Mouse (Mus musculus) forebrain, embryonic 10.5 days (tissue): ENCODE data around the gene Eya3. TPM values are rescaled to one million over a fixed set of nuclear protein-coding genes. Genes with fewer than 3 reads are reported as not detected.
"Not testable (repeated sequence)": the region's sequence is repeated elsewhere in the genome, so short reads cannot be mapped to it uniquely, and the experiment has no call there.

ENCODE experiments used
- DNase-seq: peaks from one replicate; pipeline ENCODE4 v3.0.0-alpha.2; 2017; ENCODE audit warnings: low spot score; ENCODE audit errors: extremely low spot score
- H3K27ac ChIP-seq: fragments of 300-500 bp; sonication (generic); 2 replicates; pipeline ENCODE4 v1.5.1; 2016; ENCODE audit warnings: mild to moderate bottlenecking
- H3K27me3 ChIP-seq: fragments of 300-500 bp; sonication (generic); 2 replicates; pipeline ENCODE4 v1.6.1; 2016; ENCODE audit warnings: mild to moderate bottlenecking; ENCODE audit not compliant: poor library complexity, severe bottlenecking
- H3K36me3 ChIP-seq: fragments of 300-500 bp; sonication (generic); replicated peaks from 2 replicates; pipeline ENCODE4 v1.6.1; 2016; ENCODE audit warnings: mild to moderate bottlenecking, moderate library complexity
- H3K4me1 ChIP-seq: fragments of 300-500 bp; sonication (generic); 2 replicates; pipeline ENCODE4 v1.6.1; 2016
- H3K4me3 ChIP-seq: fragments of 300-500 bp; sonication (generic); 2 replicates; pipeline ENCODE4 v1.5.1; 2016; ENCODE audit warnings: mild to moderate bottlenecking, moderate library complexity
- H3K9me3 ChIP-seq: fragments of 300-500 bp; sonication (generic); 2 replicates; pipeline ENCODE4 v1.6.1; 2016; ENCODE audit warnings: mild to moderate bottlenecking, moderate library complexity
- WGBS: fragments of 180-500 bp; shearing (Covaris S2); methylation state at CpG from one replicate; pipeline ENCODE4 v1.1.7; 2016; 5-methylcytosine and 5-hydroxymethylcytosine counted together
- polyA plus RNA-seq: library from polyadenylated mRNA; unstranded; fragments of >200 nt; fragmentation: Nextera tagmentation; extraction: Ambion mirVana; gene quantifications from 2 replicates; pipeline ENCODE4 v1.2.1, GENCODE M21; 2016

The Eya3 gene
- polyA plus RNA-seq, 1 experiment from 2014 or later, result 39.1 TPM

DNA sequence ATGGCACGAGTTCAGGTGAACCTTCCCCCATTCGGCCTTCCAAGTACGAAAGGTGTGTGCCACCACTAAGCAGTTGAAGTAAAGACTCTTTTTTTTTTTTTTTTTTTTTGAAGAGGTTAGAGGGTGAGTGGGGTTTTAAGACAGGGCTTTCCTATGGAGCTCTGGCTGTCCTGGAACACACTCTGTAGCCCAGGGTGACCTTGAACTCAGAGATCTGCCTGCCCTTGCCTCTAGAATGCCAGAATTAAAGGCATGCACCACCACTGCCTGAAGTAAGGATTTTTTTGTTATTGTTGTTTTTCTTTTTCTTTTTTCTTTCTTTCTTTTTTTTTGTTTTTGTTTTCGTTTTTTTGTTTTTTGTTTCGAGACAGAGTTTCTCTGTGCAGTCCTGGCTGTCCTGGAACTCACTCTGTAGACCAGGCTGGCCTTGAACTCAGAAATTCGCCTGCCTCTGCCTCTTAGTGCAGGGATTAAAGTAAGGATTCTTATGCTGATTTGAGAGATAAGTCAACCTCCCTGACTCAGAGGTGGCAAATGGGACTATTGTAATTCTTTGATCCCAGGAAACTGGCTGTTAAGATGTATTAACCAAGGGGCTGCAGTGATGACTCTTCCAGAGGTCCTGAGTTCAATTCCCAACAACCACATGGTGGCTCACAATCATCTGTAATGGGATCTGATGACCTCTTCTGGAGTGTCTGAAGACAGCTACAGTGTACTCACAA lies 110.6 kb downstream of the Eya3 start:
- 82% methylated on average over 6 of the region's 6 CpGs for WGBS
- no peak for DNase-seq
- Histone ChIP-seq H3K27ac (no peak overlapping the region), H3K9me3 (no peaks in the 10 kb centered on the region), H3K36me3 (no peaks in the 10 kb centered on the region), H3K4me3 (no peak overlapping the region), H3K4me1 (peaks cover 11% of the 10 kb centered on the region; the same call in 1 of the 2 replicates), H3K27me3 (no peaks in the 10 kb centered on the region; the same call in 1 of the 2 replicates)

DNA sequence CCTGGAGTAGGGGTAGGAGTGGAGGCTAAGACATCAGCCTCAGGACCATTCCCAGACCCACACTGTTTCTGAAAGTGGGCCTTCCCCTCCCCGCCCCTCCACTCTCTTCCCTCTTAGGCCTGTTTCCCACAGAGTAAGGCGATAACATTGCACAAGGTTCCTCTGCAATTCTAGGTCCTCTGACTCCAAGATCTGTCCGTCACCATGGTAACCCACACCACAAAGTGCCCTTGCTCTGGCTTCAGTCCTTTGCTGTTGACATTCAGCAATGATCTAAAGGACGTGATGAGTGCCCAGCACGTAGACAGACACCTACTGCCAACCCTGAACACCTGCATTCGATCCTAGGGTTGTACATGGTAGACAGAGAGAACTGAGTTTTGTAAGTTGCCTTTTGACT lies 114.2 kb downstream of the Eya3 start:
- WGBS, result 79% methylated on average over 6 of the region's 6 CpGs
- Histone ChIP-seq H3K36me3 (no peaks in the 10 kb centered on the region), H3K27ac (no peak overlapping the region), H3K4me3 (no peak overlapping the region), H3K4me1 (peaks cover 24% of the 10 kb centered on the region), H3K9me3 (no peaks in the 10 kb centered on the region), H3K27me3 (peaks cover 27% of the 10 kb centered on the region)
- no peak for DNase-seq

DNA sequence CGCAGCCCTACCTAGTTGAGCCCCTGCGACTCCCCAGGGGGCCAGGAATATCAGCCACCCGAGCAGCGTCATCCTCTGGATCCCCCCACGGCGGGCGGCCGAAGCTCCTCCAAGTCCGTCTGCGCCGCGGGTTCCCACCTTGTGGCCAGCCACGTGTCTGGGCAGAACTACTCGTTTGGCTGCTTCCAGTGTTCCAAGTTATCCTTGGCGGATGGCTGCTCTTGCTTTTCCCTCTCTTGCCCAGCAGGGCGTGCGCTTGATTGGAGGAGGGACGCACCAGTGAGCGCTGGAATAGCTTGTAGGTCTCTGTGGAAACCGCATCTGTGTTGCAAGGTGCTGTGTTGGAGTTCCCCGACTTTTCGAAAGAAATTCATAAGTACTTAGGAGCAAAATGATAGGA lies 118.2 kb downstream of the Eya3 start, which contains the start of gene Smpdl3b:
Smpdl3b (minus strand) TSS at position 279 of the 400 bp plus-strand sequence.
- peak within 1 kb of the TSS; percentile 81 for H3K27ac ChIP-seq

DNA sequence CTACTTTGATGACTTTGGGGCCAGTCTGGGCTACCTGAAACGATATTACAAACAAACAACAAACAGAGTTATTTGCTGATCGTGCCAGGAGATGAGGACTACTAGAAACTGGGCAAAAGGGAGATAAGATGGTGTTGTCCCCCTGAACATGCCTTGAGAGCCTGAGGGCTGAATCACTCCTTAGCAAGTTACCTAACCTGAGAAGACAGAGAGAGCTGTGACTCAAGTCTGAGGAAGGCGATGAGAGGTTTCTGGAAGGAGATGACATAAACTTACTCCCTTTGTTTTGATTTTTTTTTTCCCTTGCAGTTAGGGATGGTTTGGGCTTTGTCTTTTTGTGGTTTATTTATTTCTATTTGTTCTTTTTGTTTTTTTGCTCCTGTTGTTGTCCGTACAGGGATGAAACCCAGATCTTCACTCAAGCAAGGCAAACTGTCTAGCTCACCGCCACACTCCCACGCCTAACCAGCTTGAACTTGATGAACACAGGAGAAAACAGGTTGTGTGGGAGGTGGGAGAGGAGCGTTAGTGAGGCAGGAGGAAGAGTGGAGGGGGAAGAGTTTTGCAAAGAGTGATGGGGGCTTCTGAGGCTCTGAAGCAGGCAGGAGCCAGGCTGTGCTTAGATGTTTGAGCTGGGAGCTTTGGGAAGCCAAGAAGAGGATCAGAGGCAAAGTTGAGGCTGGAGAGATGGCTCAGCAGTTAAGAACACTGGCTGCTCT lies 119.0 kb downstream of the Eya3 start:
- no peaks in the 10 kb centered on the region for H3K9me3 ChIP-seq
- H3K27me3 ChIP-seq, result peaks cover 33% of the 10 kb centered on the region
- DNase-seq, result no peak
- H3K27ac ChIP-seq, result no peak overlapping the region
- H3K4me3 ChIP-seq, result no peak overlapping the region
- 90% methylated on average over 7 of the region's 7 CpGs for WGBS
- peaks cover 16% of the 10 kb centered on the region for H3K4me1 ChIP-seq
- no peaks in the 10 kb centered on the region for H3K36me3 ChIP-seq

More for the DNA sequence above, 118.2 kb downstream of the Eya3 start, which contains the start of gene Smpdl3b:
- peaks cover 33% of the 10 kb centered on the region for H3K27me3 ChIP-seq
- 1% methylated on average over 22 of the region's 22 CpGs for WGBS
- H3K9me3 ChIP-seq, result no peaks in the 10 kb centered on the region
- DNase-seq, result peak; percentile 83
- H3K36me3 ChIP-seq, result no peaks in the 10 kb centered on the region
- H3K4me3 ChIP-seq, result peak within 1 kb of the TSS; percentile 56
- peaks cover 24% of the 10 kb centered on the region for H3K4me1 ChIP-seq

DNA sequence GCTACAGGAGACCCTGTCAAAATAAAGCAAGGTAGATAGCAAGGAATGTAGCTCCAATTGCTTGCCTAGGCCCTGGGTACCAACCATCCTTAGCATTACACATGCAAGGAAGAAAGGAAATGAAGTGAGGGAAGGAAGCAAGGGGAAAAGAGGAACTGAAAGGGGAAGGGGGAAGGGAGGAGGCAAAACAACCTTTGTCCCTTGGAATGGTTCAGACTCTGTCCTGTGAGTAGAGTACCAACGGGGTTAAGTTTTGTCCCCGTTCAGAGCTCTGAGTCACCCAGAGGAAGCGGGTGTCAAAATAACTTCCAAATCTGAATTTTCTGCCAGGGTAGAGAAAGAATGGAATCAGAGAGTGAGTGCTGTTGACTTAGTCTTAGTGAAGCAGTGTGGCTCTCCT lies 121.5 kb downstream of the Eya3 start:
- H3K4me3 ChIP-seq, result no peak overlapping the region
- no peaks in the 10 kb centered on the region for H3K36me3 ChIP-seq
- no peak overlapping the region for H3K27ac ChIP-seq
- 76% methylated on average over 3 of the region's 3 CpGs for WGBS
- H3K9me3 ChIP-seq, result no peaks in the 10 kb centered on the region
- peaks cover 33% of the 10 kb centered on the region for H3K27me3 ChIP-seq
- peaks cover 13% of the 10 kb centered on the region for H3K4me1 ChIP-seq
- DNase-seq, result no peak

DNA sequence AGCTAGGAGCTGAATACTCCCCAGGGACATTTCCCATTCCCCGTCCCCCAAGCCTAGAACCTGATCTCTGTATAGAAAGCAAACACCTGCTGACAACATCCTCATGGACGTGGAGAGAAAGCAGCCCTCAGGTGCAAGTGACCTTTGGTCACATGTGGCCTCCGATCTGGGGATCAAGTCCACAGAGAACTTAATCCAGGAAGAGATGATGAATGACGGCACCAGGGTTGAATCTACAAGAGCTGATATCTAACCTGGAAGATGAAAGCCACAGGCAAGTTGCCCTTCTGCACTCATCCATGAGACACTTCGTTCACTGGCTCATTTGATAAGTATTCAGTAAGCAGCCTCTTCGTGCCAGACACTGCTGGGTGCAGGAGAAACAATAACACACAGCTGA lies 123.8 kb downstream of the Eya3 start:
- Histone ChIP-seq H3K27me3 (peaks cover 10% of the 10 kb centered on the region), H3K4me1 (no peaks in the 10 kb centered on the region), H3K4me3 (no peak overlapping the region), H3K36me3 (no peaks in the 10 kb centered on the region), H3K9me3 (no peaks in the 10 kb centered on the region), H3K27ac (no peak overlapping the region)
- DNase-seq, result no peak
- WGBS, result 85% methylated on average over 6 of the region's 6 CpGs

DNA sequence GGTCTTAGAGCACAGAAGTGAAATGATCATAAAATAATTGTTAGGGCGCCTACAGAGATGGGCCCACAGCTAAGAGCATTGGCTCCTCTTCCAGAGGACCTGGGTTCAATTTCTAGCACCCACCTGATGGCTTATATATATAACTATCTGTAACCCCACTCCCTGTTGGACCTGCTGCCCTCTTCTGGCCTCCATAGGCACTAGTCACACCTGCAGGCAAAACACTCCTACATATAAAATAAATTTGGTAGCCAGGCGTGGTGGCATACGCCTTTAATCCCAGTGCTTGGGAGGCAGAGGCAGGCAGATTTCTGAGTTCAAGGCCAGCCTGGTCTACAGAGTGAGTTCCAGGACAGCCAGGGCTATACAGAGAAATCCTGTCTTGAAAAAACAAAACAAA lies 124.3 kb downstream of the Eya3 start:
- H3K27me3 ChIP-seq, H3K9me3 ChIP-seq, DNase-seq, H3K4me1 ChIP-seq, H3K36me3 ChIP-seq, H3K4me3 ChIP-seq, H3K27ac ChIP-seq: not testable (repeated sequence)
- 92% methylated on average over 3 of the region's 3 CpGs for WGBS

DNA sequence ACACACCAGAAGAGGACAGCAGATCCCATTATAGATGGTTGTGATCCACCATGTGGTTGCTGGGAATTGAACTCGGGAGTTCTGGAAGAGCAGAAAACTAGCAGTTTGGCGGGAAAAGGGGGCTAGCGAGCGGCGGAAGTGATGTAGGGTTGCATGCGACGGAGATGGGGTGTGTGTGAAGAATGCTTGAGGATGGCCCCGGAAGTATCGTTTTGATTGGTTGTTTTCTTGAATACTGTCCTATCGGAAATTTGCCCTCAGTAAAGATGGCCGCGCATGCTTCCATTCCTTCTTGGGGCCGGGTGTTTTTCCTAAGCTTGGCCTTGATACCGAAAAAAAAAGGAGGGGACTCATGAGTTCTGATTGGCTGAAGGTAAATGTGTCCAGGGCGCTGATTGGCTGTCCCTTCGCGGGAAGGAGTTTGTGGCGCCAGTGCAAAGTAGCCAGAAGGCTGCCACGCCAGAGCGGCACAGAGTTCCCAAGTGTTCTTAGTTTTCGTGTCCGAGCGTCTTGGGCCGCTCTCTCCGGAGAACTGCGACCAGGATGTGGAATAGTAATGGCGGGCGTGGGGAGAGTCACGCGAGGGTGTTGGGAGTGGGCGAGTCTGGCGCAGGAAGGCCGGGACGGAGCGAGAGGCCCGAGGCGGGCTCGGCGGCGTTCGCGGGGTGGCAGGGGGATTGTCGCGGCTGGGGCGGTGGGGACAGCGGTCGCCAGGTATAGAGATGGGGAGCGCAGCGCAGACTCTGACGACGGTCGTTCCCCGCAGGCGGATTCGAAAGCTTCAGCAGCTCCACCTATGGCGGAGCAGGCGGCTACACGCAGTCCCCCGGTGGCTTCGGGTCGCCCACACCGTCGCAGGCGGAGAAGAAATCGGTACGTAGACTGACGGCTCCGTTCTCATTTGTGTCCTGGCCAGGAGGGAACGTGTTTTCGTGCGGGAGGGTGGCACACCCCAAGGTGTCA lies 129.4 kb downstream of the Eya3 start, which contains the start of gene Rpa2:
Rpa2 (plus strand) TSS at position 419 of the 963 bp plus-strand sequence.
- Histone ChIP-seq H3K9me3 (no peaks in the 10 kb centered on the region), H3K27ac (peak within 1 kb of the TSS; percentile 88), H3K4me3 (peak within 1 kb of the TSS; percentile 72), H3K27me3 (no peaks in the 10 kb centered on the region), H3K36me3 (peaks cover 37% of the 10 kb centered on the region), H3K4me1 (peaks cover 9% of the 10 kb centered on the region)
- WGBS, result under 1% methylated on average over 71 of the region's 71 CpGs
- peak; percentile 99 for DNase-seq

DNA sequence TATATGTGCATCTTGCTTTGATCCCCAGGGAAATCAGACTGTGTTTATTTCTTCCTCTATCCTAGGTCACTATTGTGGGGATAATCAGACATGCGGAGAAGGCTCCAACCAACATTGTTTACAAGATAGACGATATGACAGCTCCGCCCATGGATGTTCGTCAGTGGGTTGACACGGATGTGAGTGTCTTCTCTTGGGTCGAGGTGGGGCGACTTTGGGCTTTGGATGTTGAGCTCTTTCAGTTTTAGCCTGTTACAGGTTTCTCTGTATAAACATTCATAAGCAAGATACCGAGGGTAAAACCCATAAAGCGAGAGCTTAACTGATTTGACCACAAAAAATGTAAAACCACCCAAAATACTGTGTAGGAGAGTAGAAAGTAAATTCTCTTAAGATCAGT lies 133.0 kb downstream of the Eya3 start:
- WGBS, result 95% methylated on average over 9 of the region's 9 CpGs
- H3K36me3 ChIP-seq, result peaks cover 73% of the 10 kb centered on the region

More for the DNA sequence above, 133.0 kb downstream of the Eya3 start:
- Histone ChIP-seq H3K4me3 (no peak overlapping the region), H3K9me3 (no peaks in the 10 kb centered on the region), H3K27me3 (no peaks in the 10 kb centered on the region), H3K4me1 (peaks cover 9% of the 10 kb centered on the region), H3K27ac (no peak overlapping the region)
- no peak for DNase-seq

Other genes with a start within 250 kb of the Eya3 start
- 22.5 and 24.7 TPM in 2 replicates for gene Phactr4, start 216.5 kb upstream of the Eya3 start, polyA plus RNA-seq
- gene Med18, start 175.1 kb upstream of the Eya3 start, polyA plus RNA-seq, result 39.8 and 41.8 TPM in 2 replicates
- gene Sesn2, start 128.5 kb upstream of the Eya3 start, polyA plus RNA-seq, result 12.0 and 13.5 TPM in 2 replicates
- gene Atpif1, start 105.3 kb upstream of the Eya3 start, polyA plus RNA-seq, result 896 and 909 TPM in 2 replicates
- gene Dnajc8, start 103.4 kb upstream of the Eya3 start, polyA plus RNA-seq, result 211 and 220 TPM in 2 replicates
- 0.28 and 0.32 TPM in 2 replicates for gene Ptafr, start 74.9 kb upstream of the Eya3 start, polyA plus RNA-seq
- 4.4 and 5.0 TPM in 2 replicates for gene Xkr8, start 93.6 kb downstream of the Eya3 start, polyA plus RNA-seq
- 4.7 and 4.9 TPM in 2 replicates for gene Smpdl3b, start 118.3 kb downstream of the Eya3 start, polyA plus RNA-seq
- 221 and 222 TPM in 2 replicates for gene Rpa2, start 129.3 kb downstream of the Eya3 start, polyA plus RNA-seq
- 0.89 and 0.93 TPM in 2 replicates for gene Themis2, start 157.4 kb downstream of the Eya3 start, polyA plus RNA-seq
- gene Ppp1r8, start 204.2 kb downstream of the Eya3 start, polyA plus RNA-seq, result 85.0 and 88.9 TPM in 2 replicates
- 52.8 and 53.9 TPM in 2 replicates for gene Stx12, start 245.5 kb downstream of the Eya3 start, polyA plus RNA-seq